Mouse (Mus musculus): ENCODE measurements around the gene Taf4. TPM values are rescaled to one million over a fixed set of nuclear protein-coding genes. Genes with fewer than 3 reads are reported as not detected.

The Taf4 gene
- polyA plus RNA-seq, 1 experiment from 2014 or later = 5.8 TPM

DNA sequence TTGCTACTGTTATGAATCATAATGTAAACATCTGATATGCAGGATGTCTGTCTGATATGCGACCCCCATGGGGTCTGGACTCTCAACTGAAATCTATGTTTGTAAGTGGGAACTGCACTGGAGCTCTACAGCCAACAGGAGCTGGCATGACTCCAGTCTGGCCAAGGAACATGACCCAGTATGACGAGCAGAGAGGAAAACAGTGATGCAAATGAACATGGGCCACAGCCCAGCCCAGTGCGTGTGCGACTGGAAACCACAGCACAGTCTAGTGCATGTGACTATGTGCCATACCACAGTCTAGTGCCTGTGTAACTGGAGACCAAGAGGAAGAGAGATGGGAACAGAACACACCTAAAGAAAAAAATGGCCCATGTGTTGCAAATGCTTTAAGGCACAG, 56.4 kb downstream of the Taf4 start:
- Histone ChIP-seq H3K36me3 (replicated peaks) (peaks cover 77% of the 10 kb centered on the region), H3K27ac (no peak overlapping the region), H3K9ac (no peak overlapping the region), H3K27me3 (no peaks in the 10 kb centered on the region), H3K4me1 (no peaks in the 10 kb centered on the region), H3K9me3 (no peaks in the 10 kb centered on the region), H3K4me3 (replicated peaks) (no peak overlapping the region), H3K4me2 (no peak overlapping the region)
- 86% methylated on average over 4 of the region's 4 CpGs for WGBS
- no peak for ATAC-seq (ENCODE audit: low FRiP score)

DNA sequence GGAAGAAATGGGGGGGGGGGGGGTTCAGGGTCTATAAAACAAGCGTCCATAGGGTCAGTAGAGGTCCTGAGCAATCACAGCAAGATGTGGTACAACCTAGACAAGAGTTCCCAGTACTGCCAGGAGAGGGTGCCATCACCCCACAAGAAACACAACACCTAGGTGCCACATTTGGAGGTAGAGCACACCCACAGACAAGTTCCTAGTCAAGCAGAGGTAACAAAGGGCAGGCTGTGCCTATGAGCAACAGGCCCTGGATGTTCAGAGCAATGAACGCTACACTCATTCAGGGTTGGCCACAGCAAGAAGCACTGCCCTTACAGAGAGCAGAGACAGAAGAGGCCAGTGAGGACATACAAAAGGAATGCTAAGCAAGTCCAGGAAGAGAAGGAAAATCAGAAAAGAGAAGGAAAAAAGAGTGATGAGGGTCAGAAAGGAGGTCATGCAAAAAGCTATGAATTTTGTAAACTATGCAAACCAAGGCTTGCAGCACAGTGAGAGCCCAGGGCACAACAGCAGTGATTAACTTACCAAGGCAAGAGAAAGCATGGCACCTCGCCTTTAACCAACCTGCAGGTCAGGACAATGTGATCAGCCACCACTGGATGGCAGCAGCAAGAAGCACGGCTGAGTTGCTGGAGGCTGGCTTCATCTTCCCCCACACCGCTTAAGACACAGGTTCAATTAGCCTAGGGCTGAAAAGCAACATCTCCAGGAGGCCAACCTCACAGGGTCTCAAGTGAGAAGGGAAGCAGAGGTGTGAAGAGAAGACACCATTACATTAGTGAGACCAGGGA, 59.4 kb downstream of the Taf4 start:
- Histone ChIP-seq H3K4me1 (peaks cover 9% of the 10 kb centered on the region; the same call in 1 of the 2 replicates), H3K27ac (peak overlapping the region; percentile 26; the same call in 1 of the 2 replicates), H3K27me3 (no peaks in the 10 kb centered on the region), H3K4me3 (replicated peaks) (no peak overlapping the region), H3K4me2 (no peak overlapping the region), H3K36me3 (replicated peaks) (peaks cover 73% of the 10 kb centered on the region), H3K9me3 (no peaks in the 10 kb centered on the region), H3K9ac (no peak overlapping the region)
- WGBS = 38% methylated on average over 5 of the region's 5 CpGs
- ATAC-seq (ENCODE audit: low FRiP score) = peak; percentile 71

DNA sequence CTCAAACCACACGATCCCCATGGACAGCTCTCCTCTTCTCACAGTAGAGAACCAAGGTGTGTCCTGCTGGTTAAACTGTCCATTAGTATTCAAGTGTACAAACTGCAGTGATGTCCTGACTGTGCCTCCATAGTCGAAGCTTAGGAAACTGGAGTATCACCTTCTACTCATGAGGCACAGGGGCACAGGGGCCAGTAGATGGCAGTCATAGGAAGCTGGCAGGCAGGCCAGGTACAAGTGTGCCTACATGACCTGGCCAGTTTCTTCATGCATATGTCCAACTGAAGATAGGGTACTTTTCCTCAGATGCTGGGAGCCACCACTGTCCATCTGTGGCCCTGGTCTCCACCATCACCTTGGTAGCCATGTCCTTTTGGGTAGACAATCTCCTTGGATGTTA, 62.2 kb downstream of the Taf4 start:
- H3K27me3 ChIP-seq = no peaks in the 10 kb centered on the region
- H3K9ac ChIP-seq = no peak overlapping the region
- no peaks in the 10 kb centered on the region for H3K9me3 ChIP-seq
- H3K4me3 ChIP-seq (replicated peaks) = no peak overlapping the region
- ATAC-seq (ENCODE audit: low FRiP score) = no peak
- peaks cover 62% of the 10 kb centered on the region for H3K36me3 ChIP-seq (replicated peaks)
- no peak overlapping the region for H3K4me2 ChIP-seq
- H3K27ac ChIP-seq = no peak overlapping the region
- 92% methylated on average over 2 of the region's 2 CpGs for WGBS
- peaks cover 9% of the 10 kb centered on the region; the same call in 1 of the 2 replicates for H3K4me1 ChIP-seq

DNA sequence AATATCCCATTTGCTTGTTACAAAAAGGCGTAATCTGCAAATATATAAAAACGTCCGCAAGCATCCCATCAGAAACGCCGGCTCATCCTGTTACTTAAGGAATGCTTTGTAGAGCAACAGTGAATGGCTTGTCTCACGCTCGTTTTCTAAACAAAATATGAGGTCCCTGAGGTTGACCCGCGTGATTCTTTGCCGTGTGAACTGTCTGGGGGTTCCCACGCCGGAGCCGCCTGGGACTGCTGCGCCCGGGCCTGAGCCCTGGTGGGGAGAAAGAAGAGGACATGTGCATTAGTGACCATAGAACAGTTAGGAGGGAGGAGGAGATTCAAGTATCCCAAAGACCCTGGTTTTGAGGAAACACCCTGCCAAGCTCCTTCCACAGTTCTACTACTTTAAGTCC, 63.1 kb downstream of the Taf4 start:
- Histone ChIP-seq H3K4me1 (peaks cover 9% of the 10 kb centered on the region; the same call in 1 of the 2 replicates), H3K4me3 (replicated peaks) (no peak overlapping the region), H3K27me3 (no peaks in the 10 kb centered on the region), H3K36me3 (replicated peaks) (peaks cover 58% of the 10 kb centered on the region), H3K9me3 (no peaks in the 10 kb centered on the region), H3K27ac (no peak overlapping the region), H3K9ac (no peak overlapping the region), H3K4me2 (no peak overlapping the region)
- 83% methylated on average over 15 of the region's 15 CpGs for WGBS
- no peak for ATAC-seq (ENCODE audit: low FRiP score)

DNA sequence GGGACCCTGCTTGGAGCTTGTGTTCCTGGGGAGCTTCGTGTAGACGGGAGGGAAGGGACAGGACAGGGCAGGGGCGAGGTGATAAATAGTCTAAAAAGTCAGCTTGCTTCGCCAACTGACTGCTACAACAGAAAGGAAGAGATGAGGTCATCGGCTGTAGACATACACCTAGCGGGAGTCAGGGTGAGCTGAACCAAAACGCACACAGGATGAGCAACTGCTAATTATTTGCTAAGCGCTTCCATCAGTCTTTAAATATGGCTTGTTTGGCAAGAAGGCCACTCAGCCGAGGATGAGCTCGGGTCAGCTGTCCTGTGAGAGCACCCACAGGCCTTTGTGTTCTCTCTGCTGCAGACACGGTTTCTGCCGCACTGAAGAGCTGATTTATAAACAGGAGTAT, 63.5 kb downstream of the Taf4 start:
- Histone ChIP-seq H3K9ac (no peak overlapping the region), H3K4me1 (peaks cover 9% of the 10 kb centered on the region; the same call in 1 of the 2 replicates), H3K27ac (no peak overlapping the region; the same call in 1 of the 2 replicates), H3K36me3 (replicated peaks) (peaks cover 55% of the 10 kb centered on the region), H3K9me3 (no peaks in the 10 kb centered on the region), H3K4me3 (replicated peaks) (no peak overlapping the region), H3K27me3 (no peaks in the 10 kb centered on the region), H3K4me2 (no peak overlapping the region)
- ATAC-seq (ENCODE audit: low FRiP score) = no peak
- WGBS = 76% methylated on average over 12 of the region's 12 CpGs

DNA sequence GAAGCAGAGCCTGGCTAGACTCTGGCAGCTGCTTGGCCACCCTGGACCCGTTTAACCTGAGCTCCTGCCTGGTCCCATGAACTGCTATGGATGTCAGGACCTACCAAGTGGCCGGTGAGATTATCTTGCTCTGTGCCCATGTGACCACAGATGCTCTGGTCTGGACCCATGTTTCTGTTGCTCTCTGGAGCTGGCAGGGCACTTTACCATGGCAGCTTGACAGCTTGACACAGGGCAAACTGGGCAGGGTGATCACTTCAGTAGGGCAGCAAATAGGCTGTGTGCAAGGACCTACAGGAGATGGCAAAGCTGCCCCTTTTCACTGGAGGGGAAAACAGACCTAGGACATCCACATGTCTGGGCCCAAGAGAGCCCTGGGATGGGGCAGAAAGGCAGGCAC, 79.5 kb downstream of the Taf4 start:
- H3K4me1 ChIP-seq = no peaks in the 10 kb centered on the region
- H3K4me3 ChIP-seq (replicated peaks) = no peak overlapping the region
- H3K9me3 ChIP-seq = no peaks in the 10 kb centered on the region
- no peak overlapping the region for H3K4me2 ChIP-seq
- no peaks in the 10 kb centered on the region for H3K27me3 ChIP-seq
- WGBS = 86% methylated on average over 2 of the region's 2 CpGs
- no peak overlapping the region for H3K9ac ChIP-seq
- no peaks in the 10 kb centered on the region; the same call in none of the 2 replicates for H3K36me3 ChIP-seq (replicated peaks)
- H3K27ac ChIP-seq = no peak overlapping the region
- no peak for ATAC-seq (ENCODE audit: low FRiP score)

DNA sequence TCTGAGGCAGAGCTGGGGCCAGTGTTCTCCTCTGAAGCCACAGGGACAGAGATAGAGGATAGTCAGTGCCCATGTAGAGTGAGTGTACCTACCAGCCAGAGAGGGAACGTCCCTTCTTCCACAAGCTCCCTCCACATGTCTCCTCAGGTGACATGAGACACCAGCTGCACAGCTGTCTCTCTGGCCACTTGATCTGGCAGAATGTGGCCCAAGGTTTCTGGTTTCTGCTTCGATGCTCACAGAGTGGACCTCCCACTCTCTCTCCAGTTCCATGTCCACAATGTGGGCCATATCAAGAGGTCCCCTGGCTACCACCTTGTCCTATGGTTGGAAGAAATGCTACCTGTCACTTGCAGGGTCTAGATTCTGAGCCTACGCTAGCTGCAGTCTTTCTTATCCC, 85.4 kb downstream of the Taf4 start:
- 92% methylated on average over 3 of the region's 3 CpGs for WGBS

DNA sequence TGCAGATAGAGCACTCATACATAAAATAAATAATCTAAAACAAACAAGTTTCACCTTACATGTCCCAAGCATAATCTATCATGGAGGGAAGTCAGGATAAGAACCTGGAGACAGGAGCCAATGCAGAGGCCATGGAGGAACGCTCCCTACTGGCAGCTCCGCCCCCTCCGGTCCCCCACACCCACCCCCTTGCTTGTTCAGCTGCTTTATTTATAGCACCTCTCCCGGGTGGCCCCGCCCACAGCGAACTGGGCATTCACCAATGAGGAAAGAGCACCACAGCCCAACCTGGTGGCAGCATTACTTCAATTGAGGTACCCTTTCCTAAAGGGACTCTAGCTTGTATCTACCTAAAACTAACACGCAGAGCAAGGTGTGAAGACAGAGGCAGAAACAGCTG, 91.9 kb downstream of the Taf4 start:
- no peaks in the 10 kb centered on the region for H3K4me1 ChIP-seq
- peaks cover 16% of the 10 kb centered on the region; the same call in 1 of the 2 replicates for H3K36me3 ChIP-seq (replicated peaks)
- no peaks in the 10 kb centered on the region for H3K9me3 ChIP-seq
- H3K27ac ChIP-seq = no peak overlapping the region
- H3K9ac ChIP-seq = no peak overlapping the region
- no peak for ATAC-seq (ENCODE audit: low FRiP score)
- 41% methylated on average over 7 of the region's 7 CpGs for WGBS
- no peak overlapping the region for H3K4me2 ChIP-seq
- no peaks in the 10 kb centered on the region for H3K27me3 ChIP-seq
- H3K4me3 ChIP-seq (replicated peaks) = no peak overlapping the region

More for the DNA sequence above, 85.4 kb downstream of the Taf4 start:
- no peak overlapping the region for H3K4me2 ChIP-seq
- ATAC-seq (ENCODE audit: low FRiP score) = no peak
- no peak overlapping the region for H3K9ac ChIP-seq
- no peaks in the 10 kb centered on the region for H3K27me3 ChIP-seq
- no peaks in the 10 kb centered on the region for H3K9me3 ChIP-seq
- no peak overlapping the region for H3K4me3 ChIP-seq (replicated peaks)
- H3K4me1 ChIP-seq = no peaks in the 10 kb centered on the region
- H3K27ac ChIP-seq = no peak overlapping the region
- peaks cover 14% of the 10 kb centered on the region for H3K36me3 ChIP-seq (replicated peaks)

DNA sequence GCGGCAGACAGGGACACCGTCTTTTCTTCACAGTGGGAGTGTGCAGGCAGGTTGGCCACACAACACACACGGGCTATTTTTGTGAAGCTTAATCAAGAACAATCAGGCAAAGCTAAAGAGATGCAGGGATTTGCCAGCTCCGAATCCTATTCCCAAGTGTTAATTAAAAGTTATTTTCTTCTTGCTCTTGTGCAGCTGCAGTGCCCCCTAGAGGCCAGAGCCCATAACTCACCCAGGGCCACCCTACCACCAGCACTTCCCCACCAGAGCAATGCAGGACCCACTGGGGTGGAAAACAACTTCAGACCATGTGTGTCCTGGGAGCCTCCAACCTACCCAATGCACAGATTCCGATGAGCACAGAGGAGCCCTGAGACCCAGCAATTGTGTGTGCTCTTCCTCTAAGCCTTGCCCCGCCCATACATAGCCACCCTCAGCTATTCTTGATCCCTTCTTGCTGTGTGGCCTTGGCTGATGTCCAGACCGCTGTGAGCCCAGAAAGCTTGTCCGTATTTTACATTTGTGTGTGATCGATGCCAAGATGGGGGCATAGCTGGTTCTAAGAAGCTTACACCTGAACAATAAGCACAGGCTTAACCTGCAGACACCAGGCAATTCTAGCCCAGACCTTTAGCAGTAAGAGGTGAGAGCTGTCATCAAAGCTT, 98.8 kb downstream of the Taf4 start:
- Histone ChIP-seq H3K4me1 (no peaks in the 10 kb centered on the region), H3K4me3 (replicated peaks) (no peak overlapping the region), H3K27ac (no peak overlapping the region), H3K27me3 (0 out of 2 replicates have a peak, but pooled peaks cover 3% of the 10 kb centered on the region), H3K9ac (no peak overlapping the region), H3K9me3 (no peaks in the 10 kb centered on the region), H3K4me2 (no peak overlapping the region), H3K36me3 (replicated peaks) (no peaks in the 10 kb centered on the region)
- ATAC-seq (ENCODE audit: low FRiP score) = no peak
- WGBS = 64% methylated on average over 9 of the region's 9 CpGs

DNA sequence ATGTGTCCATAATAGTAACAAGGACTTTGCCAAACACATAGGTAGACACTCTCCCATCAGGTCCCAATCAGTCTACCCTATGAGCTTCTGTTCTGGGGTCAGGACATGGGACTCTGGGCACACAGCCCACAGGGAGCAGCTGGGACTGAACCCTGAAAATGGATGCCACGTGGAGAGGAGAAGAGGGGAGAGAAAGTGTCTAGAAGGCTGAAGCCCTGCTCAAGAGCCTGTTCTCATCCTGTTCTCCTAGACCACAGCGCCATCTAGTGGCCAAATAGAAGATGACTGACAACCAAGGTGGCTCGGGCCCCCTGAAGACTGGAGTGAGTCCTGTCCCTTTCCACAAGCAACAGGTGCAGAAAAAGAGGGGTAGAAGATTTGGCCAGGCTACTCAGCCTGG, 101.3 kb downstream of the Taf4 start:
- ATAC-seq (ENCODE audit: low FRiP score) = peak; percentile 55
- H3K4me3 ChIP-seq (replicated peaks) = no peak overlapping the region
- 8% methylated on average over 3 of the region's 3 CpGs for WGBS
- 0 out of 2 replicates have a peak, but pooled peaks cover 3% of the 10 kb centered on the region for H3K27me3 ChIP-seq
- H3K36me3 ChIP-seq (replicated peaks) = no peaks in the 10 kb centered on the region
- H3K27ac ChIP-seq = no peak overlapping the region
- H3K9ac ChIP-seq = no peak overlapping the region
- H3K4me2 ChIP-seq = no peak overlapping the region
- no peaks in the 10 kb centered on the region for H3K9me3 ChIP-seq
- peaks cover 3% of the 10 kb centered on the region for H3K4me1 ChIP-seq

DNA sequence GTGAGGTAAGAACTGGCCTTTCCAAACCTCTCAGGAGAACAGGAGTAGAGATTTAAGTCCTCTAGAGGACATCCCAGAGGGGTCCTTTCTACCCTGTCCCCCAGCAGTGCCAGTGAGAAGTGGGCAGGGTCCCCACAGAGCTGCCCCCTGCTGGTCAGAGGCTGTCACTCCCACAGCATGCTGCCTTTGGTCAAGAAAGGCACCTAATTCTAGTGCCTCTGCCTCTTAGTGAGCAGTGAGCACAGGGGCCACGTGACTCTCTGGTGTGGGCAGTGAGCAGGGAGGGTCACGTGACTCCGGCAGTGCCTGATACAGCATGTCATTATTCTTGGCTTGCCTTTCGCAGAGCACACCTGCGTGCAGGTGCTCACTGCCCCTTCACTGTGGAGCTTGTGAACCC, 103.1 kb downstream of the Taf4 start:
- Histone ChIP-seq H3K27ac (no peak overlapping the region), H3K4me3 (replicated peaks) (no peak overlapping the region), H3K4me1 (peaks cover 10% of the 10 kb centered on the region), H3K4me2 (no peak overlapping the region), H3K36me3 (replicated peaks) (no peaks in the 10 kb centered on the region), H3K9ac (no peak overlapping the region), H3K9me3 (no peaks in the 10 kb centered on the region), H3K27me3 (0 out of 2 replicates have a peak, but pooled peaks cover 3% of the 10 kb centered on the region)
- ATAC-seq (ENCODE audit: low FRiP score) = no peak
- 36% methylated on average over 5 of the region's 5 CpGs for WGBS

DNA sequence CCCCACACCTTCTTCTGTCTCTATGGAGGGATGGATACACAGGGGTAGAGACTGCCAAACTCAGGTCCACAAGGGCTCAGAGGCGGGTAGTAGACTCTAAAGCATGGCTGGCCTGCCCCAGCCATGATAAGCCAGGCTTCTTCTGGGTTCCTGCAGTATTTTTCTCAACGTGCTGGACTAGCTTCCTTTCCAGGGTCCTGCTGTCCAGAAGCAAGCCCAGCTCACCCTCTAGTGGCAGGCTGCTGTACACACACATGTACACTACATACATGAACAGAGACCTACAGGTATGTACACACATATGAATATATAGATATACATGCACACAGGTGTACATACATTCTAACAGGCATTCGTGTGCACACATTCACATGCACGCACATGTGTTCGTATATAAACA, 103.7 kb downstream of the Taf4 start:
- Histone ChIP-seq H3K9ac (no peak overlapping the region), H3K36me3 (replicated peaks) (no peaks in the 10 kb centered on the region), H3K4me2 (no peak overlapping the region), H3K27me3 (0 out of 2 replicates have a peak, but pooled peaks cover 3% of the 10 kb centered on the region), H3K27ac (no peak overlapping the region), H3K9me3 (no peaks in the 10 kb centered on the region), H3K4me3 (replicated peaks) (no peak overlapping the region), H3K4me1 (peaks cover 10% of the 10 kb centered on the region)
- 70% methylated on average over 5 of the region's 5 CpGs for WGBS
- peak; percentile 44 for ATAC-seq (ENCODE audit: low FRiP score)

Measured in forebrain, embryonic 12.5 days (tissue).